Comparison of ENCODE assay signal across 11 mouse cellular contexts in genomic region chr12:8358344-8358966, GRCm38 (mm10). TPM values are rescaled to one million over a fixed set of nuclear protein-coding genes. Genes with fewer than 3 reads are reported as not detected.
DNase-seq lines count a peak whose midpoint lies in the region; ATAC-seq lines count a peak whose summit lies in the region.
"Had no signal": no experiment of that assay in that cellular context is flagged by ENCODE, and none has a peak within 500 bp of the region (broad histone marks: within the 10 kb centered on the region; RNA-seq: fewer than 3 reads in every experiment).

No protein-coding gene starts in this region.

- 83% methylated on average over 5 of the region's 5 CpGs for WGBS in hindbrain, embryonic 10.5 days
- 83% methylated on average over 5 of the region's 5 CpGs for WGBS in hindbrain, embryonic 12.5 days
- 71% methylated on average over 5 of the region's 5 CpGs for WGBS in intestine, embryonic 15.5 days

- peaks cover 11% of the 10 kb centered on the region for H3K27me3 ChIP-seq in hindbrain, embryonic 10.5 days (ENCODE audit: insufficient read depth, poor library complexity, severe bottlenecking)
- H3K27me3 ChIP-seq in hindbrain, embryonic 12.5 days = no peaks in the 10 kb centered on the region
- no peaks in the 10 kb centered on the region for H3K27me3 ChIP-seq in intestine, embryonic 15.5 days (replicated peaks)
- H3K27me3 ChIP-seq: embryonic facial prominence, embryonic 12.5 days; megakaryocyte, embryonic 14.5 days had no signal

- H3K27ac ChIP-seq in hindbrain, embryonic 10.5 days = peak overlapping the region; percentile 35; the same call in 1 of the 2 replicates
- no peak overlapping the region for H3K27ac ChIP-seq in hindbrain, embryonic 12.5 days
- H3K27ac ChIP-seq in intestine, embryonic 15.5 days = peak overlapping the region; percentile 73

- no peaks in the 10 kb centered on the region for H3K36me3 ChIP-seq in hindbrain, embryonic 10.5 days
- no peaks in the 10 kb centered on the region for H3K36me3 ChIP-seq in hindbrain, embryonic 12.5 days
- H3K36me3 ChIP-seq in intestine, embryonic 15.5 days = no peaks in the 10 kb centered on the region
- H3K36me3 ChIP-seq: embryonic facial prominence, embryonic 12.5 days had no signal

- H3K4me1 ChIP-seq in hindbrain, embryonic 10.5 days (replicated peaks) = peaks cover 7% of the 10 kb centered on the region
- no peaks in the 10 kb centered on the region for H3K4me1 ChIP-seq in hindbrain, embryonic 12.5 days
- H3K4me1 ChIP-seq in intestine, embryonic 15.5 days (replicated peaks) = peaks cover 16% of the 10 kb centered on the region

- H3K4me3 ChIP-seq in hindbrain, embryonic 10.5 days = no peak overlapping the region
- no peak overlapping the region for H3K4me3 ChIP-seq in hindbrain, embryonic 12.5 days
- no peak overlapping the region for H3K4me3 ChIP-seq in intestine, embryonic 15.5 days (replicated peaks)
- H3K4me3 ChIP-seq: embryonic facial prominence, embryonic 12.5 days; megakaryocyte, embryonic 14.5 days had no signal

- no peak for ATAC-seq in hindbrain, embryonic 12.5 days (ENCODE audit: low FRiP score)
- no peak for ATAC-seq in intestine, embryonic 15.5 days

- H3K9ac ChIP-seq in hindbrain, embryonic 12.5 days = no peak overlapping the region
- no peak overlapping the region for H3K9ac ChIP-seq in intestine, embryonic 15.5 days
- H3K9ac ChIP-seq: embryonic facial prominence, embryonic 12.5 days had no signal

- H3K9me3 ChIP-seq in hindbrain, embryonic 10.5 days = peaks cover 3% of the 10 kb centered on the region; the same call in 1 of the 2 replicates
- 0 out of 2 replicates have a peak, but pooled peaks cover 3% of the 10 kb centered on the region for H3K9me3 ChIP-seq in hindbrain, embryonic 12.5 days (replicated peaks)
- H3K9me3 ChIP-seq in intestine, embryonic 15.5 days = no peaks in the 10 kb centered on the region
- H3K9me3 ChIP-seq: embryonic facial prominence, embryonic 12.5 days had no signal

- no peak for DNase-seq in hindbrain, embryonic 10.5 days (ENCODE audit: low spot score)
- DNase-seq in 416B (ENCODE audit: low read depth) = peak; percentile 17
- peak; percentile 65 for DNase-seq in adrenal gland, postnatal 10 days
- DNase-seq in thymus, adult 18-20 months = no peak
- DNase-seq in yolk sac, embryonic 10.5 days (ENCODE audit: low spot score) = no peak
- DNase-seq in spleen, adult 12 weeks (ENCODE audit: low spot score) = no peak
- DNase-seq: thymus, adult 2 months had no signal

- no peak overlapping the region for H3K4me2 ChIP-seq in hindbrain, embryonic 12.5 days (replicated peaks)
- no peak overlapping the region for H3K4me2 ChIP-seq in intestine, embryonic 15.5 days (replicated peaks)
- H3K4me2 ChIP-seq: embryonic facial prominence, embryonic 12.5 days had no signal

RNA-seq across cellular contexts. Expression of gene Hs1bp3, which starts 45.2 kb away (rescaled TPM):
- polyA plus RNA-seq in hindbrain, embryonic 10.5 days (2016; fragmentation: Nextera tagmentation; extraction: Ambion mirVana) = 14.2 and 16.7 TPM in 2 replicates
- 13.2 and 14.6 TPM in 2 replicates for polyA plus RNA-seq in hindbrain, embryonic 12.5 days (2016; fragmentation: Nextera tagmentation; extraction: Ambion mirVana)
- total RNA-seq in adrenal gland, postnatal 10 days (2021) = 10 to 100 TPM; 11.0 to 16.9 TPM
- 21.4 and 23.4 TPM in 2 replicates for polyA plus RNA-seq in intestine, embryonic 15.5 days (2015; fragmentation: Nextera tagmentation; extraction: Ambion mirVana)

RNA-seq across cellular contexts. Expression of gene Gdf7, which starts 56.7 kb away (rescaled TPM):
- polyA plus RNA-seq in hindbrain, embryonic 10.5 days (2016; fragmentation: Nextera tagmentation; extraction: Ambion mirVana) = 0.81 and 1.9 TPM in 2 replicates
- 1.9 and 2.3 TPM in 2 replicates for polyA plus RNA-seq in hindbrain, embryonic 12.5 days (2016; fragmentation: Nextera tagmentation; extraction: Ambion mirVana)
- under 1 TPM in 1 of 2 experiments, not detected in 1; 0.18 TPM for total RNA-seq in adrenal gland, postnatal 10 days (2021)
- polyA plus RNA-seq in intestine, embryonic 15.5 days (2015; fragmentation: Nextera tagmentation; extraction: Ambion mirVana) = not detected in 2 replicates

Comparison
In these comparisons a context has a peak if more than half of its experiments do, and no peak if none do; other contexts are left out.
1. DNase-seq: peak in 416B (single experiment) and adrenal gland, postnatal 10 days (single experiment); none in hindbrain, embryonic 10.5 days (single experiment), thymus, adult 18-20 months (0 of 2), yolk sac, embryonic 10.5 days (single experiment) and spleen, adult 12 weeks (single experiment).